Mouse (Mus musculus) G1E (cell line): Measurements from ENCODE around the gene Tpbpa.

Experiments used
- CTCF ChIP-seq: IDR thresholded peaks from 2 replicates; pipeline ENCODE4 v1.5.1; 2012; ENCODE audit warnings: low read depth, low read length, inconsistent platforms, mixed read lengths
- GATA1 ChIP-seq: IDR thresholded peaks from 2 replicates; pipeline ENCODE4 v1.6.1; 2012; ENCODE audit warnings: borderline replicate concordance, low read length, inconsistent platforms, mixed read lengths
- GATA2 ChIP-seq: IDR thresholded peaks from 2 replicates; pipeline ENCODE4 v1.6.1; 2012; ENCODE audit warnings: low read depth, low read length, inconsistent platforms, borderline replicate concordance
- POLR2AphosphoS5 ChIP-seq: IDR thresholded peaks from 2 replicates; pipeline ENCODE4 v1.6.1; 2012; ENCODE audit warnings: low read depth, low read length, inconsistent platforms; ENCODE audit not compliant: insufficient replicate concordance
- TAL1 ChIP-seq: conservative IDR thresholded peaks from 2 replicates; pipeline ENCODE4 v1.6.1; 2012; ENCODE audit warnings: low read depth, low read length, inconsistent platforms, mixed read lengths

DNA sequence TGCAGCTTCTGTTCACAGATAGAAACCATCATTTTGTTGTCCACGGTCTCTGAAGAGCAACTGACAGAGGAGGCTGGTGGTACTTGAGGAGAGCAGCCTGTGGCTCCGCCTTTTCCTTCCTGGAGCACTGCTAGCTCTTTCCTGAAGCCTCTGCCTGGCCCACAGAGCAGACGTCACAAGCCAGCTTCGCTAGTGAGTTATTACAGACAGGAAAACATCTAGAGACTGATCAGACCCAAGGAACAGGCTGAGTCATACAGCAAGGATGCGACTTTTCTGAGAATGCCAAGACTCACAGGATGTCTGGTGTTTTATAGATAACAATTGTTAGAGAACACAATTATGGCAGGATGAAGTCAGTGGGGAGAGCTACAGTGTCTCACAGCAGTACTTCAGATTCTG, 5.3 kb downstream of the Tpbpa start, which contains the start of the genes Gm49391 and Ctla2a:
- no peak for TF ChIP-seq CTCF
- no peak for TF ChIP-seq GATA2
- no peak for TF ChIP-seq GATA1
- no peak for TF ChIP-seq TAL1
- TF ChIP-seq POLR2AphosphoS5 = no peak
